Mouse (Mus musculus) brain, embryonic 14.5 days (tissue): ENCODE results near the gene Casd1. TPM values are rescaled to one million over a fixed set of nuclear protein-coding genes. Genes with fewer than 3 reads are reported as not detected.

Experiments used
- DNase-seq: peaks from one replicate; pipeline ENCODE4 v3.0.0-alpha.2; 2011; ENCODE audit warnings: low read depth
- CTCF ChIP-seq: fragments of 200-500 bp; IDR thresholded peaks from 2 replicates; pipeline ENCODE4 v1.5.1; 2012; ENCODE audit warnings: inconsistent platforms, mild to moderate bottlenecking, moderate library complexity, borderline replicate concordance; ENCODE audit not compliant: insufficient read depth, insufficient read length; ENCODE audit errors: extremely low read depth
- POLR2A ChIP-seq: fragments of 200-500 bp; IDR thresholded peaks from 2 replicates; pipeline ENCODE4 v1.6.1; 2012; ENCODE audit warnings: mild to moderate bottlenecking, inconsistent platforms, borderline replicate concordance; ENCODE audit not compliant: poor library complexity, insufficient read depth, insufficient read length, severe bottlenecking; ENCODE audit errors: extremely low read depth
- polyA plus RNA-seq: library from polyadenylated mRNA; depleted of rRNA; stranded (reverse); fragments of >200 nt; gene quantifications from 2 replicates; pipeline ENCODE4 v1.2.3, GENCODE M21; 2012; rRNA removed

The Casd1 gene
- polyA plus RNA-seq, 1 experiment = 51.4 TPM

GRCm38 (mm10) chr6:4677356-4677761 lies 76.7 kb downstream of the Casd1 start:
- peak; percentile 88 for DNase-seq
- TF ChIP-seq POLR2A = no peak
- TF ChIP-seq CTCF = no peak

- TF ChIP-seq POLR2A = no peak
- TF ChIP-seq CTCF = no peak
- DNase-seq = peak; percentile 67
These were observed 79.3 kb downstream of the Casd1 start for GRCm38 (mm10) chr6:4679981-4680380.

GRCm38 (mm10) chr6:4680576-4680975 lies 79.9 kb downstream of the Casd1 start:
- TF ChIP-seq CTCF (no peak), POLR2A (no peak)
- no peak for DNase-seq

GRCm38 (mm10) chr6:4684706-4685340 lies 84.2 kb downstream of the Casd1 start:
- DNase-seq = no peak
- TF ChIP-seq CTCF (no peak), POLR2A (no peak)

- no peak for TF ChIP-seq POLR2A
- no peak for TF ChIP-seq CTCF
- DNase-seq = peak; percentile 43
These were observed 89.8 kb downstream of the Casd1 start for GRCm38 (mm10) chr6:4690438-4690837.

Other genes with a start within 250 kb of the Casd1 start
- 66.5 and 187 TPM in 2 replicates for gene Col1a2, start 96.0 kb upstream of the Casd1 start, polyA plus RNA-seq
- 39.6 and 43.4 TPM in 2 replicates for gene Sgce, start 146.4 kb downstream of the Casd1 start, polyA plus RNA-seq
- gene Peg10, start 146.5 kb downstream of the Casd1 start, polyA plus RNA-seq = 71.4 and 111 TPM in 2 replicates